Mouse (Mus musculus) retina, embryonic 14.5 days (tissue): ENCODE data around the gene Rapgef2.
"Not testable (repeated sequence)": the region's sequence is repeated elsewhere in the genome, so short reads cannot be mapped to it uniquely, and the experiment has no call there.

Experiments used
- DNase-seq: peaks from one replicate; pipeline ENCODE4 v3.0.0-alpha.2; 2015; ENCODE audit warnings: low spot score

The Rapgef2 gene

GRCm38 (mm10) chr3:79088461-79088860, 197.9 kb downstream of the Rapgef2 start:
- DNase-seq: no peak

- DNase-seq: no peak
Measured at GRCm38 (mm10) chr3:79086282-79086681, 200.0 kb downstream of the Rapgef2 start.

GRCm38 (mm10) chr3:79083881-79084280, 202.4 kb downstream of the Rapgef2 start:
- no peak for DNase-seq

DNA sequence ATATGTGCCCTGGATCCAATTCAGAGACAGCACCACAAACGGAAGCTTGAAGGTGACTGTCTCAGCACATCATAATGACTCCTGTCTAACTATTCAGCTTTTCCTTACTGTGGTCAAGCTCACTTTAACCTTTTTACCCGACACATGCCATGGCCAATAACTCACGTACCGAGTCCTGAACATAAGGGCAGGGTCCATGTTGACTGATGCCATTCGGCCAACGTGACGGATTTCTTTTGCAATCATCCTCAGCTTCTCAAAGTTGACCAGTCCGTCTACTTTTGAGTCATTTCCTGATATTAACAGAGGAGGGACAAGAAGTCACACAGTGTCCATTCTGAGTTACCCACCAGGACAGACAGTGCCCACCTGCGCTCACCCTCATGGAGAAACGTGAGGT, 203.3 kb downstream of the Rapgef2 start:
- DNase-seq: no peak

DNA sequence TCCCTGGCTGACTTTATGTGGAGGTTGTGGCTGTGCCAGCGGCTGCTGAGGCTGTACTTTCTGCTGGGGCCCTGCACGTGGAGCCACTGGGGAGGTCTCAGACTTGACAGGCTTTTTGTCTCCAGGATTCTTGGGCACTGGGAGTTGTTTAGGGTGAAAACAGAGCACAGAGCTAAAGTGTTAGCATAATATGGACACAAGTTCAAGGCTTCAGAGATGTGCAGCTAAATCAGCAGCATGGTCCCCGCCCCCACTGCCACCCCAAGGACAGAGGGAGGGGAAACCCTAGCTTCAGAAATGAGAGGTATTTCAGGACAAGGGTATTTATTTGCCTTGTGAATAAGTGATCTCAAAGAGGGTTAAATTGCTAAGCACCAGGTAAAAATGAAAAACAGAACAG, 207.2 kb downstream of the Rapgef2 start:
- no peak for DNase-seq

DNA sequence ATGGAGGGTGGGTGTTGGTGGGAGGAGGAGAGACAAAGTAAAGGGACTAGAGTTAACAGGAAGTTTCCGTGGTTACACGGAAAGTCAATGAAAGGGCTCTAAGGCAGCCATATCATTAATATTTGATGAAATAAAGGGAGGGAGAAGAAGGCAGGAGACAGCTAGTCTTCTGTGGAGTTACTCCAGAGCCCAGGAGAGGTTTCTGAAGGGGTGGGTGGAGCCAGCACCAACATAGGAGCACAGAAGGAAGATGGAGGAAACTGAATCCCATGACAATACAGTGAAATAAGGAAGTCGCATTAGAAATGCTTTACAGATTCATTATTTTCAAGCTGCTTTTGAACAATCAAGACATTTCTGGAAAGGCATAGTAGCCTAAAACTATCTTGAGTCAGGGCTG, 211.3 kb downstream of the Rapgef2 start:
- DNase-seq: no peak

DNA sequence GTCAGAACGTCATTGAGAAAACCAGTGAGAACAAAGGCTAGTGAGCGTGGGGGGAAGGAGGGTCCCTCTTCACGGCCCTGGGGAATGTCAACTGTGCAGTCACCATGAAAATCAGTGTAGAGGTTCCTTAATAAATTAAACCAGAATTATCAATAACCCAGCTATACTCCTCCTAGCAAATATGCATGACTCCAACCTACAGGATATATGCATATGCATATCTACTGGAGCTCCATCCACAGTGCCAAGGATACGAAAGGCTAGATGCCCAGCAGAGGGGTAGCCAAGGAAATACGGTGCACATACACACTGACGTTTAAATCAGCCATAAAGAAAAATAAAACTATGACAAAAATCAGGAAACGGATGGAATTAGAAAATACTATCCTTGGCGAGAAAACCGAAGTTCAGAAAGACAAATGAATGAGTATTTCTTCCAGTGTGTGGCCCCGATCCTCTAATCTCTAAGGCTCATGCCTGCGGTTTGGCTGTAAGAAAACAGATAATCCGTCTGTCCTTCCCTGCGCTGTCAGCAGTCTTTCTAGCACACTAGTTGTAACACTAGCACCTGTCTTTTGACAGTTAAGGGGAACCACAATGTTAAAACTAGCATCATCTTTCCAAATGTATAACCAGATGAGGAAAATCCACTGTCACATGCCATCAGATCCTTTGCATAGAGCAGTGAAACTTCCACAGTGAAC, 212.6 kb downstream of the Rapgef2 start:
- no peak for DNase-seq

DNA sequence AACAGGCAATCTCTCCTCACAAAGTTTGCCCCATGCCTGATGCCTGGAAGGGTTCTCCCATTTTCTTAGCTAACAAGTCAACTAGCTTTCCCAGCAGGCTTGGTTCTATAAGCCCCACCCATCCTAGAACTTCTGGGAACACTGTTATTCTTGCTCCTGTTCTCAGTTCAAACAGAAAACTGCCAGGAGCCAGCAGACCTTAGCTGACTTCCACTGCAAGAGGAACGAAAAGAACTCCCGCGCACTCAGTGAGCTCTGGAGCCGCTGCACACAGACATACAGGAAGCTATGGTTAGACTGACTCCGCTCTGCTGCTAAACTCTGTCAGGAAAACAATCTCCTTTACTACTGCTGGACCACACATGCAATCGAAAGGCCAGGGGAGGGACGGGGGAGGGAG, 214.8 kb downstream of the Rapgef2 start:
- no peak for DNase-seq

- no peak for DNase-seq
Measured at GRCm38 (mm10) chr3:79069891-79070290, 216.4 kb downstream of the Rapgef2 start.

- no peak for DNase-seq
Measured at GRCm38 (mm10) chr3:79068976-79069375, 217.3 kb downstream of the Rapgef2 start.

GRCm38 (mm10) chr3:79066455-79067055, 219.8 kb downstream of the Rapgef2 start:
- no peak for DNase-seq

GRCm38 (mm10) chr3:79064096-79064495, 222.2 kb downstream of the Rapgef2 start:
- no peak for DNase-seq

DNA sequence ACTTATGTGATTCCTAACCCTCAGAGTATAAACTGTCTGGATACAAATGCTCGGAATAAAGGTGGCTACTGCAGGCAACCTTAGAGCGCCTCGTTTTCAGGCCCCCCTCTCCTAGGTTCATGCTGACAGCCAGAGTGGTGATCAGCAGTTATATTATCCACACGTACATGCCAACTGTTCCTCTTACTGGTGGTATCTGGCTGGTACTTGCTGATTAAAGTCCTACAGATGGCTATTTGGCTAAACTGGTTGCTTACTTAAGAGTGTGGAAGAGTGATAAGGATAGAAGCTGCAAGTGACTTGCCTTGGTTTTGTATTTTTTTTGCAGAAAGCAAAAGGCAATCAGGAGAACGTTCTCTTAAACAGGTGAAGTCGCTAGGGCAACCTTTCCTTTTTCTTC, 224.9 kb downstream of the Rapgef2 start:
- no peak for DNase-seq

DNA sequence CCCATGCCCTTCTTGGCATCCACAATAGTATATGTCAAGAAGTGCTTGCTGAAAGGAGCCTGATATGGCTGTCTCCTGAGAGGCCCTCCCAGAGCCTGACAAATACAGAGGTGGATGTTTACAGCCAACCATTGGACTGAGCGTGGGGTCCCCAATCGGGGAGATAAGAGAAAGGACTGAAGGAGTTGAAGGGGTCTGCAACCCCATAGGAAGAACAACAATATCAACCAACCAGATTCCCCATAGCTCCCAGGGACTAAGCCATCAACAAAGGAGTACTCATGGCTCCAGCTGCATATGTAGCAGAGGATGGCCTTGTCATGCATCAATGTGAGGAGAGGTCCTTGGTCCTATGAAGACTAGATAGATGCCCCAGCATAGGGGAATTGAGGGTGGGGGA, 227.8 kb downstream of the Rapgef2 start:
- not testable (repeated sequence) for DNase-seq

GRCm38 (mm10) chr3:79045251-79045650, 241.1 kb downstream of the Rapgef2 start:
- no peak for DNase-seq

DNA sequence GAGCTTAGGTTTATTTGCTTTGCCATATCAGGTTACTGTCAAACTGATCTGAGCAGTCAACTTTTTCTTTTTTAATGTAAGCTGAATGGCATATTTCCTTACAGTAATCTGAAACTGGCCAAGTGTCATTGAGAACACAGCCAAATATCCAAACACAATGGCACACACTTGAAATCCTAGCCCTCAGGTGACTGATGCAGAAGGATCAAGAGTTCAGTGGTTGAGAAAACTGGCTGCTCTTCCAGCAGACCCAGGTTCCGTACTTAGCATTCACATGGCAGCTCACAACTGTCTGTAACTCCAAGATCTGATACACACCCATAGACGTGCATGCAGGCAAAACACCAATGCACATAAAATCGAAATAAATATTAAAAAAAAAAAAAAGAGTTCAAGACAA, 243.3 kb downstream of the Rapgef2 start:
- no peak for DNase-seq

DNA sequence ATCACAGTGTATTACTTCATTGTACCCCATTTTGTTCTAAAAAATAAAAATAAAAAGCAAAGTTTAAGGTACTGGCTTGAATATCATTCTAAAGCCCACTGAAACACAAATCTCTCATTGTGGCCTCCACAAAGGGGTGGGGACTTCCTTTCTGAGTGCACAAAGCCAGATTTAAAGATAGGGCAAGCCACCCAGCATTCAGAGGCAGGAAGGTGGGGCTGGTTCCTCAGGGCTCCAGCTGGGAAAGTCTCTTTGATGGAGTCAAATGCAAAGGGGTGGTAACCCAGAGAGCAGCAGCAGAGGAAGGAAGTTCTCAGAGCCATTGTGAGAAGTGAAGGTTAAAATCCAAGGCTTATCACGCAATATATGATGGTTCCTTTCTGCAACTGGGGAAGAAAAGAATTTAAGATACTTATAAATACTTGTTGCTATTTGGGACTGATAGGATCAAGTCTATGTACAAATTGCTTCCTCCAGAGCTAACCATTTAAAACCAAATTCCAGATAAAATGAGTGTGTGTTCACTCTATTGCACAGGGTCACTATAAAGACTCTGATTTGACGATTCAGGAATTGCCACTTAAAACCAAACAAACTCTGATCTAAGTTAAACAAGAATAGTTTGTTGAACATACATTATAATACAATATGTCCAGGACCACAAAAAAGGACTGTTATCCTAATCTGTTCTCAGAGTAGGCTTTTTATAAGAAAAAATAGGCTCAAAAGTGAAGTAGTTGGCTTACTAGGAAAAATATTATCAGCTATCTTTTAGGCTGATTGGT, 246.5 kb downstream of the Rapgef2 start:
- no peak for DNase-seq

DNA sequence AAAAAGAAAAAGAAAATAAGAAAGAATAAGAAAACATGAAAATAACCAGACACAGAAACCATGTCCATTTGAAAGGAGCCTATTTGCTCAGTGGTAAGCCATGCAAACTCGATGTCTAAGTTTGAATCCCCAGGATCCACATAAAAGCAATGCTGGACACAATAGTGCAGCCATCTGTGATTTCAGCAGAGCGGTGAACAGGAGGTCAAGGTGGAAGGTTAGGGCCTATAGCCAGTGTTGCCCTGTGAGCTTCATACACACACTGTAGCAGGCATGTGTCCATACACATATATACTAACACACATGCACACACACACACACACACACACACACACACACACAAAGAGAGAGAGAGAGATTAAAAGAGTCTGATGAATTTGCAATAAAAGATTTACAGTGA, 247.3 kb downstream of the Rapgef2 start:
- DNase-seq: no peak

GRCm38 (mm10) chr3:79034457-79034856, 251.9 kb downstream of the Rapgef2 start:
- no peak for DNase-seq

- no peak for DNase-seq
Measured at GRCm38 (mm10) chr3:79030855-79031254, 255.5 kb downstream of the Rapgef2 start.

DNA sequence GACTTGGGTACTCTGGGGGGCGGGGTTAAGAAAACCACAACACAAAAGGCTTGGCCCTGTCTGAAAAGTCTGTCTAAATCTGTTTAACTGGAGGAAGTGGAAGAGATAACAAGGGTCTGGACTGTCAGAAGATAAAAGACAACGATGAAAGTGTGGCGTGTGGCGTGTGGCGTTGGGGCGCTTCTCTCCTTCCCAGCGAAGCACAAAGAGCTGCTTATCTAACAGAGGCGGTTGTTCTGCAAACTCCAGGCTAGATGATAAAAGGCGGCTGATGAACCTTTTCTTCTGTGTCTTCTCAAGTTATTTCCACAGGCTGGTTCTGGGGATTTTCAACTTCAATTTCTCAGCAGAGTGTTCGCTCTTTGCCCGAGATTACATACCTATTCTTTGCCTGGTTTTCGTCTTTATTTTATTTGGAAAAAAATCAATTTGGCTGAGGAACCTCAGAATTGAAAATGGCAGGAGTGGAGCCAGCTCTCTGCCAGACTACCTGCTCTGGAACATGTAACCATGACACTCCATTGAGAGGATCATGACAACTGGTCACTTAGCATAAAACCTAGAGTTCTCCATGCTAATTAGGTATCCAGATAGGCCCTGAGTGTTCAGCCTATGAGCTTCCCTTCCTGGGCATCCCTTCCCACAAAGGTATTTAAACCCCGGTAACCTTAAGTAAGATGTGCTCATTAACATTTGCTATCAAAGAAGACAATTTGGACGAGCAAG, 258.0 kb downstream of the Rapgef2 start:
- DNase-seq: no peak

GRCm38 (mm10) chr3:79025983-79026382, 260.3 kb downstream of the Rapgef2 start:
- DNase-seq: no peak
